Mouse (Mus musculus) spleen, postnatal 36 days (tissue): ENCODE data around the gene Tac4.
A peak's percentile ranks its signal among the peaks of the same experiment; 100 is the strongest.

Source experiments
- DNase-seq, 2 experiments: peaks; one replicate each; pipeline ENCODE4 v3.0.0; 2022; ENCODE audit warnings: low spot score in 2 of 2, mixed read lengths in 1 of 2

Gene Tac4

DNA sequence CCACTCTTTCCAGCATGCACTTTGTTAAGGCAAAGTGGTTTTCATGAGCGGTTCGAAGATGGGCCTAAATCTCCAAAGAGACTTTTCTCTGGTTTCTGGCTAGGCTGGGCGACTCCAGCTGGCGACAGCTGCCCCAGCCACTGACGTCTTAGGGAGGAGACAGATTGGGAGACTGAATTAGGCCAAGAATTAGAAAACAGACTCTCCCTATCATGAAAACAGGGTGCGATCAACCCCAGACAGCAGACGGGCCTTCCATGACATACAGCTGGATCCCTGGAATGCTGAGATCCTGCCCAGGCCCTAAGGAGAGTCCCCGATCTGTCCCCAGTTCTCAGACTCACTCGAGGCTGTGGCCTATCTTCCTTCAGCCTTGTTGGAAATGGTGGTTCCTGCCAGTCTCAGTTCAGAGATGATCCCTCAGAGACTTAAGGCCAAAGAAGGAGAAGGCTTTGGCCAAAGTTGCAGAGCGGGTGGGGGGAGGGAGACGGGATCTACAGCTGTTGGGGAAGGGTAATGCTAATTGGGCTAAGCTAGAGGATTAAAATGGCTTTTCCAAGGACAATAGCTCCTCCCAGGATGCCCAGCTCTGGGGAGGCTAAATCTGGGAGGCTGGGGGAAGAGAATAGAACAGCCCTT lies 2.6 kb downstream of the Tac4 start:
- DNase-seq = no peak

DNA sequence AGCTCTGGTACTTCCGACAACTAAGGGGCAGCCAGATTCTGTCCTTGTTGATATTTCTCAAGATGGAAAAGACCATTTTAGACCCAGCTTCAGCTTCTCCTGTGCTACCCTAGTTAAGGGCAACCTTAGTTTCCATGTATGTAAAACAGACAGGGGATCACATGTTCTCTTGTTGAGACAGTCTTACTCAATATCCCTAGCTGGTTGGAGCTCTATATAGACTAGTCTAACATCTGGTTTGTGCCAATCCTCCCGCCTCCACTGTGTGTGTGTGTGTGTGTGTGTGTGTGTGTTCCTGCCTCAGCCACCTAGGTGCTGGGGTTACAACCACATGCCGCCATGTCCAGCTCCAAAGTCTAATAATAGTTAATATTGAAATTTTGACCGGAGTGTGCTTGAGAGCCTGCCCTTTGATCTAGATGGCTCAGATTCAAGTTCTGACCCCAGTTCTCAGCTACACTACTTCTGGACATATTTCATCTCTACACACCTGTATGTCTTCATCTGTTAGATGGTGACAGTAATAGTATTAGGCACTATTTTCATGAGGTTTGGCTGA lies 3.2 kb downstream of the Tac4 start:
- no peak for DNase-seq

DNA sequence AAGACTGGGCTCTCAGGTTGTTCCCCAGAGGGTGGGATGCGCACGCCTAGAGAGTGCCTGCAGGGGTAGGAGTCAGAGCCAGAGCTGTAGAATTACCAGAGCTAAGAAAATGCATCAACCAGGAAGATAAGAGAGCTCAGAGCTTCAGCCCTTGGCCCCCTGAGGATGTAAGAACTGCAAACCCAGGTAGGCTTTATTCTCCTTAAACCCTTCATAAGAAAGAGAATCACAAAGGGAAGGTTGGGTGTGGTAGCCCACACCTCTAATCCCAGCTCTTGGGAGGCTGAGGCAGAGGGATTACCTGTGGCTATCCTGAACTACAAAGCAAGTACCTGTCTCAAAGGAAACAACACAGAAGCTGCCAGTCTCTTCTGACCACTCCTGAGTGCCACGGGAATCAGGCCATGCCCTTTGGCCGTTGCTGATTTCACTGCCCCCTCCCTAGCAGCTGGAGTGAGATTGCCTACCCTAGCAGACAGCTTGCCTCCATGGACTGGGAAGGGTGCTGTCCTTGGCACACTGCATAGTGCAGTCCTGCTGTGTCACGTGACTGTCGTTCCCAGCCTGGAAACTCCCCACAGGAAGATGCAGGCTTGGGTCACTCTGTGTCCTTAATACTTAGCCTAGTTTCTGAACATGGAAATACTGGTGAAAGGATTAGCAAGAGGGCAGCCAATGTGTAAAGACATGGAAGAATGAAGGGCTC lies 5.4 kb downstream of the Tac4 start:
- DNase-seq = no peak

DNA sequence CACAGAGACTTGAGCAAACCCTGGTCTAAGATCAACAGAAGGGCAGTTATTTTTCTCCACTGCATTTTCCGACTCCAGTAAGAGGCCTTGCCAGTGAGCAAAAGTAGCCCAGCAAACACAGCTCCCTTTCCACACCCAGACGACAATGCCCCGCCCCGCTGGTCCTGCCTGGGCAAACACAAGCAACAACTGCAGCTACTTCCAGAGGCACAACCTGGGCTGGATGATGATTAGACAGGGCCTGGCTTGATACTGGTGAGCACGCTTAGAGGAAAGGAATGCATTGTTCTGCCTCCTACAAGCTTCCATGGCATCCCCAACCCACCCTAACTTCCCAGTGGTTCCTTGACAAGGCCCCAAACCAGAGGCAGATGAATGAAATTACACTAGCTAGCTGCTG lies 12.3 kb downstream of the Tac4 start:
- no peak for DNase-seq

DNA sequence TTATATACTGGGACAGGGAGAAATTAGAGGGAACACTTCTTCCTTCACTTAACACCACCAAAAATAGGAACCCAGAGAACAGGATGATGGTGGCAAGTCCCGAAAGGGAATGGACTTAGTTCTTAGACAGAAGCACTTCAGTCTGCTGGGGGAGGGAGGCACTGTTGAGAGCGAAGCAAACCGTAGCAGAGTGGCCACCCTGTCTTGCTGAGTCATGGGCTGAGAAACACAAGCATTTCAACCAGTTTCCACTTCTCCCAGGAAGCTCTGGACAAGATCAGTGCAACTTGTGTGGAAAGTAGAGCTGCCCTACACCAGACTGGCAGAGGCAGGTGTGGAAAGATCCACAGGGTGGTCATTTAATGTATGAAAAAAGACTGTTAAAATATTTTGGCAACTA lies 13.3 kb downstream of the Tac4 start:
- DNase-seq = no peak

DNA sequence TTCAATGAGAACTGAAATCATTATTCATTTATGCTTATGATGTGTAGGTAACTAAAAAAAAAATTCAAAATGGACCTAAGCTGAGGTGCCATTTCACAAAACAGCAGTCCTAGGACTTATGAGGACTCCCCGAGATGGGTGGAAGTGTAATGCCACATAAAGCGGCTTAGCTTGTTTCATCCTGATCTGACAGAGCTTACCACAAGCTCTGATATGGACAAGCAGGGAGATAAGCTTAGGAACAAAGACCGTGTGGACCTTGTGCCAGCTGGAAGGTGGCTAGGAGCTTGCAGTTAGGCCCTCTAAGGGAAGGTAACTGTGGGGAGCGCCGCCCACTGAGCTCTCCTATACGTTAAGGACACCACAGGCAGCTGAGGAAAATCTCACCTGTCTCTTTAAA lies 14.7 kb downstream of the Tac4 start:
- no peak for DNase-seq

DNA sequence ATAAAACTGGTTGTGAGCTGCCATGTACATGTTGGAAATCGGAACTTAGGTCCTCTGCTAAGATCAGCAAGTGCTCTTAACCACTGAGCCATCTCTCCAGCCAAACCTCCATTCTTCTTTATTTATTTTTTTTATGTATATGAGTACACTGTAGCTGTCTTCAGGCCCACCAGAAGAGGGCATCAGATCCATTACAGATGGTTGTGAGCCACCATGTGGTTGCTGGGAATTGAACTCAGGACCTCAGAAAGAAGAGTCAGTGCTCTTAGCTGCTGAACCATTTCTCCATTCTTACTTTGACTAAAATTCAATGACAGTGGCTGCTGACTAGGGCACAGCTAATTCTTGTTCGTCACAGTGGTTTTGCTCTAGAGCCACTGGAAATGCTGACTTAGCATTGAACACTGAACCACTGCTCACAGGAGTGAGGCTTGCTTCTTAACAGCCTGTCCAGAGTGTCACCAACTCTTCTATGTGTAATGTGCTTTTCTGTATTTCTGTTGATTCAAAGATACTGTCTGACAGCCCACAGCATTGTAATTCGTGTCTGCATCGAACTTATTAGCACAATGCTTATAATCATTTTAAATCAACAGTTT lies 17.8 kb downstream of the Tac4 start:
- DNase-seq = no peak

DNA sequence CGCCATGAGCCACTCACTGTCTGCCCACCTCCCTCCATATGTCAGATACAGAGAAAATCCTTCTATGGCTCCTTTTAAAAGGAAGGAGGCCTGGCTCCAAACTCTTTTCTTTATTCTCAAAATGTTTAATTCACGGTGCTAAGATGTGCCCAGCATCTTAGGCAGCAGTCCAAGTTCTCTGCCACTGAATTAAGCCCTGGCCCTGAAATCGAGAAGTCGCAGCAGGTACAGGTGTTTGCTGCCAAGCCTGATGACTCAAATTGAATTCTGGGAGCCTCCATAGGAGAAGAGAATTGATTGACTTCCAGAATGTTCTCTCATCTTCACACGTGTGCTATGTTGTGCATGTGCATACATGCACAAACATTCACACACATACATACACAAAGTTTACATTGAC lies 21.0 kb downstream of the Tac4 start:
- no peak for DNase-seq

DNA sequence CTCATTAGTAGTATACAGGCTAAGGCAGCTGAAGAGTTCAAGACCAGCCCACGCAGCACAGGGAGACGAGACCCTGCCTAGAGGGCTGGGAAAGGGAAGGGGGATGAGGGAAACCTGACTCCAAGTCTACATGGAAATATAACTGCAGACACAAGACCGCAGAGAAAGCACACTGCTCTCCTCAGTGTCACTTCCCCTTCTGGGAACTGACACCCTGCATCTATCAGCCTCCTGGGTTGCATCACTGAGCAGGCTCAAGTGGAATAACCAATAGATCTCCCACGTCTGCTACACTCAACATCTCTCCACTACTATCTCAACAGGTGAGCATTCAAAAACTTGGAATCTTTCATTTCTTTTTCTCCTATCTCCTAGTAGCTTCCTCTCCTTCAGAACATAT lies 30.7 kb downstream of the Tac4 start:
- peak; percentile 62 to 71 for DNase-seq

DNA sequence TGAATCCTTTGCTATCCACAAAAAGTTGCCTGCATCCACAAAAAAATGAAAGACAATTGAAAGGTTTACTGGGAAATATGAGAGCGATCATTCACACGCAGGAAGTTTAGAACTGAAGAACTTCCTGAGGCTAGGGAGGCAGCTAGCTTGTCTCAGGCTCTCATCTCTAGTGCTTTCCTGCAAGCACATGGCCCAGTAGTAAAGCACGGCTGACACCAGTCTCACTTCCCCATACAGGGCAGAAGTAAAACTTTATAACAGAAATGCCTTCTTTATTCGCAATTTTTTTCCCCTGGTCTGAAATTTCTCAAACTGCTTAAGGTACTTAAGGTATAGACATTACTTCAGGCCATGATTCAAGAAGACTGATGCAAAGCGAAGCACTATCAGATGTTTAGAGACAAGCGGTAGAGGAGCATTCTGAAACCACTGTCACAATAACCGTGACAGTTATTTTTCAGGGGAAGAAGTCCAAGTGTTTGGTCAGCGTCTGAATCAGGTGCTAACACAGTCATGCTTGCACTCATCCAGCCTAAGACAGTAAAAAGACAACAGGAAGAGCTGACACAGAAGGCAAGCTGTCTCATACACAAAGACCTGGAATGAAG lies 31.8 kb downstream of the Tac4 start:
- DNase-seq = peak; percentile 76 to 78

DNA sequence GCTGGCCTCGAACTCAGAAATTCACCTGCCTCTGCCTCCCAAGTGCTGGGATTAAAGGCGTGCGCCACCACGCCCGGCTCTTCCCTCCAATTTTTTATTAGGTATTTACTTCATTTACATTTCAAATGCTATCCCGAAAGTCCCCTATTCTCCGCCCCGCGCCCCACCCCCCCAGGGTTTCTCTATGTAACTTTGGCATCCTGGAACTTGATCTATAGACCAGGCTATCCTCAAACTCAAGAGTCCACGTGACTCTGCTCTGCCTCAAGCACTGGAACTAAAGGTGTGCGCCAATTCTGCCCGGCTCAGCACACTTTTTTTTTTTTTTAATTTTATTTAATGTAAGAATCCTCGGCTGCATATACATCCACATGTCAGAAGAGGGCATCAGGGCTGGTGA lies 34.4 kb downstream of the Tac4 start:
- no peak for DNase-seq

DNA sequence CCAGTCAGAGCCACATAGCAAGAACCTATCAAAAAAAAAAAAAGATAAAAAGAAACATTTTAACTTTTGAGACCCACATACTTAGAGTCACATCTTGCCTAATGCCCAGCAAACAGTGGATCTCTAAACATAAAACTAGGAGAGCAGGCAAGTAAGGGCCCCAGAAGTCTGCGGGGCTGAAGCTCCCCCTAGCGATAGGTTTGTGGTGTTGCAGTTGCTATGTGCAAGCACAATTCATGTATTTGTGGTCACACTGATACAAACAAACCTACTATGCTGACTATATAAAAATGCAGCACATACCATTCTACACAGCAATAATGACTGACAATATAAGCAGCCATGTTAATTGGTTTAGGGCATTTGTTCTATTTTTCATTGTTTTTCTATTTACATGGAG lies 36.8 kb downstream of the Tac4 start:
- DNase-seq = peak in 1 of 2 experiments; percentile 19

DNA sequence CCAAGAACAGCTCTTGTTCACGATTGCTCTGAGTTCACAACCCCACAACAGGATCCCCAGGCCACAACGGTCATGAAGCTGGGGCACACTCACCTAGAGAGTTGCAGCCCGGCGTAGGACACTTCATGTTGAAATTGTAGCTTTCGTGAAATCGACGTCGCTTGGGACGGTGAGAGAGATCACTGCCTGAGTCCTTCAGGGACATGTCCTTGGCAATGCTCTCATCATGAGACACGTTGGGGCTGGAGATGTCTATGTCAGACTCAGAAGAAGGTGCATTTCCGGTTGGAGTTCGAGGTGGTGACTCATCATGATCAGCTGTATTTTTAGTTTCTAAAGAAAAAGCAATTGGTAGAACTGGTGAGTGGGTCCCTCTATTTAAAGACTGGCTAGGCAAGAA lies 38.6 kb downstream of the Tac4 start:
- DNase-seq = no peak

DNA sequence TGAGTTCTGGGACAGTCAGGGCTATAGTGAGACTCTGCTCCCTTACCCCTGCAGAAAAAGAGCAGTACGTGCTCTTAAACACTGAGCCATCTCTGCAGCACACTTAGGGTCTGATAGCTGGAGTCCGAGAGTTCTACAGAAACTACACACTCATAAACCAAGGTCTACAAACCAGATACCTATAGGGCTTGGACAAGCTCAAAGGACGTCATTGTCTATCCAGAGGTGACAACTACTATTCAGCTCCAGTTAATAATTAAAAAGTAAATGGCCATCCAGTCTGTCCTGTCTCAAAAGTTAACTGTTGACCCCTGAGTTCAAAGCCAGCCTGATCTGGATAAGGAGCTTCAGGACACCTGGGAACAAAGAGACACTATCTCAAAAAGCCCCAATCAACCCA lies 40.4 kb downstream of the Tac4 start:
- no peak for DNase-seq

DNA sequence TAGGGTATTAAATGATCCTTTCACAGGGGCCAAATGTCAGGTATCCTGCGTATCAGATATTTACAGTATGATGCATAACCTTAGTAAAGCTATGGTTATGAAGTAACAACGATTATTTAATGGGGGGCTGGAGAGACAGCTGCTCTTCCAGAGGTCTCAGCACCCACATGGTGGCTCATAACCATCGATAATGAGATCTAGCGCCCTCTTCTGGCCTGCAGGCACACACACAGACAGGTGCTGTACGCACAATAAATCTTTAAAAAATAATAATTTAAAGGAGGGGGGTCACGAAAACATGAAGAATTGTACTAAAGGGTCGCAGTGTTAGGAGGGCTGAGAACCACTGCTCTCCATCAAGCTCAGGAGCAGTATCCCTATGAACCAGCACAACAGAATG lies 44.3 kb downstream of the Tac4 start:
- no peak for DNase-seq

DNA sequence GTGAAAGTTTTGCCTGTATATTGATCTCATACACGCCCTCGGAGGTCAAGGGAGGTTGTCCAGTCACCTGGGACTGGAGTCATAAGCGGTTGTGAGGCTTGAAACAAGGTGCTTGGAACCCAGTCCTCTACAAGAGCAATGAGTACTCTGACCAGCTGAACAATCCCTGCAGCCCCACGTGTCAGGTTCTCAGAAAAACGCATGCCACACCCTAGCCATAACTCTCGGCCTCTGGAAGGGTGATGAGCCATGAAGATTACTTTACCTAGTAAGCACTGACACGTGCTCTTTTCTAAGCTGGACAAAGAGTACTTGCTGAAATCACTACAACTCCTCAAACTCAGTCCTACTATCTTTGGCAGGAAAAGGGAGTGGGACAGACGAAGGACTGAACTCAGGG lies 46.2 kb downstream of the Tac4 start:
- DNase-seq = no peak

DNA sequence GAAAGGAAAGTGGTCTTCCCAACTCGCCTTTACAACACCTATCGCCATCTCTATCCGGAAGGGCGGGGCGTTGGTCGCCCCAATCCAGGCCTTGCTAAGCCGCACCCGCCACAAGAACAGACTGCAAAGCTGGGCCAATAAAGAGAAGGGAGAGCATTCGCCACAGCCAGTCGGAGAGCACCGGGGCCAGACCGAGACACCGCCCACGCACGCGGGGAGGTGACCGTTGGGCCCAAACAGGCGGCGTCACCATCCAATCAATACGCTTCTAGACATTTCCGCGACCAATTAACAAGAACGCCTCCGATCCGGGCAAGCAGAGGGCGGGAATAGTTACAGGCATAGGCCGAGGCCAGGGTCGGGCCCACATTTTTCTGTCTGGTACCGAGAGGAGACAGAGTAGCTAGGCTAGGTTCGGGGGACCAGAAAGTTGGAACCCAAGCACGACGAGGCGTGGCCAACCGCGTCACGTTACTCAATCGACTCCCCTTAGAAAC lies 48.2 kb downstream of the Tac4 start:
- DNase-seq = peak; percentile 98 to 99

DNA sequence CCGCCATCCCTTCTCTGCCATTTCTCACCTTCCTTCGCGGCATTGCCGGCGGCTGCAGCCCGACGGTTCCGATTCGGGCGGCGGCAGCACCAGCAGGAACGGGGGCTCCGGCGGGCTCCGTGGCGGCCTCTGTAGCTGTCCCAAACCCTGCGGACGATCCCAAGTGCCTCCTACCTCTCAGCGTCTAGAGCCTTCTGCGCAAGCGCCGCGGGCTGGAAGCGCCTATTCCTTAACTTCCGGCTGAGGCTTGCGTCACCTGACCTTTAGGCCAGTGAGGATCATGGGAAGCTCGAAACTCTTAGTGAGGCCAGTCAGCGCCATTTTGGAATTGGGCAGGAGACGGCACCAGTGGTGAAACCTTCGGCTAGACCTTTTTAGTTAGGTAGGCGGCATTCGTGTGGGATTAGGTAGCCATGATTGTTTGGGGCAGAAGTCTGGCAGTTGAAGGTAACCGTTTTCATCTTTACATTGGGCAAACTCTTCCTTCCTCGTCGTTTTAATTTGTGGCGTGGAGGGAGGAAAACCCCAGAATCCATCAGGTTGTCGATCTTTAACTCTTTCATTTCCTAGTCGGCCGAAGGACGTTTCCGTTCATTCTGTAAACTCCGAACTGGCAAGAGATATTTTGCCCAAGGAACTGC lies 48.8 kb downstream of the Tac4 start, which contains the start of gene Kat7:
TSS of gene Kat7 (minus strand) at position 240 of the 641 bp plus-strand sequence.
- DNase-seq = peak; percentile 99

DNA sequence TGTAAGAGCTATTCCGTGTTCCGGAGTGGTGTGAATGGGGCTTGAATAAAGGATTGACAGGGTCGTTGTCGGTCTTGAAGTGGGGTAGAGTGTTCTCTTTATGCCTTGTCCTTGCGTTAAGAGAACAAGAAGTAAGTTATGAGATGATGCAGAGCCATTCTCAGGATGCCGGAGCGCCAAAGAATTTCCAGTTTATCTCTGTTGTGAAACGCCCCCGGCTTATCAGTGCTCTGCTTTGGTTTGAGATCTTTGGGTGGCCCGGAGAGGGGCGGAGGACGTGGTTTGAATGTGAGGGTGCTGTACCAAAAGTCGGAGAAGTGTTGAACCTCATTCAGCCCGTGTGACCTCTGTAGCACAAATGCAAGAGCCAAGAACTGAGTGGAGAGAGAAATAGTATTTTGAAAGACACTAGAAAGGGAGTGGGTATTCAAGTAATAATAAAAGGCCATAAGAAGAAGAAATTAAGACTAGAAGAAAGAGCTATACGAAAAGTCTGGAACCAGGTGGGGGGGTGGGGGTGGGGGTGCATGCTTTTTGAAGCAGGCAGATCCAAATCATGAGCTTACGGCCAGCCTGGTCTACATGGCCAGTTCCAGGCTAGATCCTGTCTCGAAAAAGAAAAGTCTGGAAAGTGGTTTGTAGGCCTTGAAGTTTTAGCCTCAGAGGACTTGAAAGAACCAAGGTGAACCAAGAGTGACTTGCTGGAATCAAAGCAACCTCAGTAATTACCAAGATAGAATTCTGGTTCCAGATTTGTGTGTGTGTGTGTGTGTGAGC lies 49.5 kb downstream of the Tac4 start:
- DNase-seq = peak; percentile 33 to 40

DNA sequence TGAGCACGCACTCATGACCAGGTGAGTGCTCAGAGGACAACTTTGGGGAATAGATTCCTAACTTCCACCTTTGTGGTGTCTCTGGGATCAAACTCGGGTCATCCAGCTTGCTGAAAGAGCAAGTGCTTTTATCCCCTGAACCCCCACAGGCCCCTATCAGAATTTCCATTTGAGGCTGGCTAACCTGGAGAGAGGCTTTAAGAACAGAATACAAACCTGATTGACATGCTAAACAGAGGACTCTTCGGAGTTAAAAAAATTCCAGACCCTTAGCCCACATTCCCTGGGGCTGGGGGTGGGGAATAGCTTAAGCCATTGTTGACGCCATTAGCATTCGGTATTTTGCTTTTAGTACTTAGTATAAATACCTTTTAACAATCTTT lies 50.1 kb downstream of the Tac4 start:
- no peak for DNase-seq
